Mouse (Mus musculus) sigmoid colon, adult 10 weeks (tissue): Measurements from ENCODE around the gene Lypd1. TPM values are rescaled to one million over a fixed set of nuclear protein-coding genes. Genes with fewer than 3 reads are reported as not detected.

Experiments used
- polyA plus RNA-seq: library from polyadenylated mRNA; stranded (reverse); fragments of 350-450 nt; fragmentation: Illumina TruSeq; extraction: RNeasy Lipid Tissue Mini Kit (QIAGEN cat#74804); gene quantifications from one replicate; pipeline ENCODE4 v1.2.3, GENCODE M21; 2014; ENCODE audit warnings: low read depth, low replicate concordance

The Lypd1 gene
- 0.13 TPM for polyA plus RNA-seq

DNA sequence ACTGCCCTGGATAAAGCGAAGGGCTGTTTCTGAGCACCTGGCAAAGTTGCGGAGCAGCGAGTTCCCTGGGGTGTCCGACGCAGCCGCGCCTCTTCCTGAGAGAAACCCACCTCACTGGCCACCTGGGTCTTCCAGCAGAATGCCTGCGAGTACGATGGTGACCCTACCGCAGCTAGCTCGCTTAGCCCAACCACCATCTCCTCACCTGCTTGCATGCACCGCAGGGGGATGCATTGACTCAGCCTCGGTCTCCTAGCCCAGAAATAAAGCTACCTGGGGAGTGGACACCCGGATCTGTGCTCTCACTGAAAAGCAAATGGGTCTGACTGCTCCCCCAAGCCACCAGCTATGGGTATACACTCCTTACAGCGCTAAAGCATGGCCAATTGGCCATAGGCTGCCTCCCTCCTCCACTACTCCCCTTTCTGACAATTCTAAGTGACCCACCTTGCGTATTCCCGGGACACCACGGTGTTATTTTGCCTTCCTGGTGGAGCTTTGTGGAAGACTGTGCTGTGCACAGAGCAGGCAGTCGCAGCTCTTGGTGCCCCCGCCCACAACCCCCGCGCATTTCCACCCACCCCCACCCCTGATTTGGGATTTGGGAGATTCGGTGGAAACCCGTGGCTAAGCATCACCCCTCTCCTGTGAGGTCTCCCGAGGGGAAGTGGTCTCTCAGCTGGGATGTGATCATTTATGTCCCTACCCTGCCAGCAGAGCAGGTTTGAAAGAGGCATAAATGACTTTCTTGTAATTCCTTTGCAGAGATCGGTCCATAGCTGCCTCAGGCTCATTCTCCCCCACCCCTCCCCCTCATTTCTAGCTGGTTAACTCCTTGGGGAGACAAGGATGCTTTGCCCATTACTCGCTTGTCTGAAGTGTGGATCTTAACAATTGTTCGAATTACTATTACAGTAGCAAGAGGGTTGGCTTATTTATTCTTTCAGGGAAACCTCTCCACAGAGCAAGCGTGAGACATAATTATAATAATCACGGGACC, at the start of gene Lypd1:
Gene Lypd1, minus strand, starts transcription at position 501 of the 1,000 bp plus-strand sequence.

Other genes with a start within 250 kb of the Lypd1 start
- gene Gpr39, start 236.1 kb downstream of the Lypd1 start, polyA plus RNA-seq: 2.8 TPM